Mouse (Mus musculus) megakaryocyte, embryonic 14.5 days (primary cell): ENCODE measurements around the gene Sipa1l2.

ENCODE experiments used
- FLI1 ChIP-seq: IDR thresholded peaks from 2 replicates; pipeline ENCODE4 v1.6.1; 2012; ENCODE audit warnings: low read length, inconsistent platforms, mixed read lengths
- GATA1 ChIP-seq: IDR thresholded peaks from 3 replicates; pipeline ENCODE4 v1.6.1; 2012; ENCODE audit warnings: mixed read lengths, low read length, inconsistent platforms, borderline replicate concordance

- TF ChIP-seq GATA1 (no peak), FLI1 (no peak)
Observed at GRCm38 (mm10) chr8:125414651-125415050, 155.0 kb downstream of the Sipa1l2 start.
